Mouse (Mus musculus): ENCODE results near the gene Mindy3. TPM values are rescaled to one million over a fixed set of nuclear protein-coding genes. Genes with fewer than 3 reads are reported as not detected.
"Not testable (repeated sequence)": the region's sequence is repeated elsewhere in the genome, so short reads cannot be mapped to it uniquely, and the experiment has no call there.

Mindy3 gene
- polyA plus RNA-seq, 1 experiment from 2014 or later: 25.2 TPM

DNA sequence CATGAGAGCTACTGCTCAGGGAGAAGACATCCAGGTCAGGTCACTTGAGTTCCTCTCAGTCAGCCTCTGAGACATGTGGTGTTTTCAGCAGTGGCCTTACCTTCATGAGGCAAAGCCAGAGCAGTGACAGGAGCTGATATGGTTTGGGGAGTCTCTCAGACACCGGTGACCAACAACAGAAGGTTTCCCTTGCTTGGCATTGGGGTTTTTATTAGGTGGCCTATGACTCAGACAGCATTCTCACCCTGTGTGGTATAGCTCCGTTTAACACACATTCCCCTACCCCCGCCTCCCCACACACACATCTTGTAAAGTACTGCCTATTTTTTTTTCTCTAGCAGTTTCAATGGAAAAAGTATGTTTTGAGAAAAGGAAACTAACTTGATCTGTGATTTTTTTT is 5.1 kb upstream of the Mindy3 start:
- Histone ChIP-seq H3K27me3 (replicated peaks; ENCODE audit: control insufficient read depth, insufficient read depth, low read length) (no peaks in the 10 kb centered on the region), H3K9me3 (ENCODE audit: control insufficient read depth) (no peaks in the 10 kb centered on the region), H3K36me3 (ENCODE audit: control insufficient read depth, insufficient read depth) (no peaks in the 10 kb centered on the region), H3K9ac (ENCODE audit: low read depth, low read length) (no peak overlapping the region), H3K4me2 (replicated peaks; ENCODE audit: low read depth) (no peak overlapping the region), H3K27ac (ENCODE audit: low read depth, low read length) (no peak overlapping the region), H3K4me3 (ENCODE audit: low read depth, low read length) (no peak overlapping the region), H3K4me1 (replicated peaks; ENCODE audit: control insufficient read depth, insufficient read depth, low read length) (no peaks in the 10 kb centered on the region)
- no peak for ATAC-seq
- 59% methylated on average over 3 of the region's 3 CpGs for WGBS
- no peak for TF ChIP-seq CTCF (IDR thresholded peaks at IDR 0.05; ENCODE audit: low read depth)

DNA sequence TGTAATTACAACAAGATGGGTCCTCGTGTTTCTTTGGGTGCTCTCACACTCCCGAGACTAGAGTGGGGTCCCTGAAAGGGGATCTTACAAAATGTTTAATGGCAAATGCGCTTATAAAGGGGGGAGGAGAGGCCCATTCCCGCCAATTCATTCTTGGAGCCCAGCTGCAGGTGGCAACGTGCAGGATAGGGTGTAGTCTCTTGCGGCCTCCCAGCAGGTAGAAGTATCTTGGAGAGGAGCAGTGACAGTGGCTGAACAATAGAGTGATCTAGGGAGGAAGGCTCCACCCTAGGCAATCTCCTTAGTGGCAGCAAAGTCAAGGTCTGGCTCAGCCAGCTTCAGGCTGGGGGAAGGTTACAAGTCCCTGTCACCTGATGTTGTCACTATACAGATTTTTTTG is 4.2 kb upstream of the Mindy3 start:
- not testable (repeated sequence) for H3K36me3 ChIP-seq (ENCODE audit: control insufficient read depth, insufficient read depth); ATAC-seq; H3K9me3 ChIP-seq (ENCODE audit: control insufficient read depth); H3K27me3 ChIP-seq (replicated peaks; ENCODE audit: control insufficient read depth, insufficient read depth, low read length); H3K27ac ChIP-seq (ENCODE audit: low read depth, low read length); H3K4me3 ChIP-seq (ENCODE audit: low read depth, low read length); H3K4me2 ChIP-seq (replicated peaks; ENCODE audit: low read depth); H3K9ac ChIP-seq (ENCODE audit: low read depth, low read length); H3K4me1 ChIP-seq (replicated peaks; ENCODE audit: control insufficient read depth, insufficient read depth, low read length)
- 64% methylated on average over 6 of the region's 6 CpGs for WGBS

DNA sequence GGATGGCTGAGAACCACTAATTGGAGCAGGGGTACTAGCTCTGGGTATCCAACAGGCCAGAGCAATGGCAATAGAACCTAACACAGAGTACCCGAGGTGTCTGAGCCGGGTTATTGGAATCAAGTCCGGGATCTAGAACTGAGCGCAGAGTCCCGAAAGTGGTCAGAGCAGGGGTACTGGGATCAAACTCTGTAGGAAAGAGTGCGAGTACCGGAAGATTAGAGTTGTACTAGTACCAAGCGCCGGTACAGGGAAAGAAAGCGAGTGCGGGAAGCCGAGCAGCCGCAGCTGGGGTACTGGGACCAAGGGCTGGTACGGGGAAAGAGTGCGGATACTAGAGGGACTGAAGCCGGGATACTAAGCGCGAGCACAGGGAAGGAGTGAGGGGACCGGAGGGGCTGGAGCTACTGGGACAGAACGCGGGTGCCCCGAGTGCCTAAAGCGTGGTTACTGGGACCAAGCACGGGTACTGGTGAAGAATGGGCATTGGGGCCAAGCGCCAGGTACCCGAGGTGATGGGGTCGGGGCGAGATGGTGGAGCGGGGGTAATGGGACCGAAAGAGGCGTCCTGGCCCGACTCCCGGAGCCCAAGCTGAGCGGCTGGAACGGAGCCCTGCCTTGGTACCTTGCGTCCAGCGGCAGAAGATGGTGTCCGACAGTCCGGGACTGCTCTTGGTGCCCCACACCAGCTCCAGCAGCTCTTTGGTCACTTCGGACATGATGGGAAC is 572 bp downstream of the Mindy3 start:
- under 1% methylated on average over 40 of the region's 40 CpGs for WGBS
- Histone ChIP-seq H3K36me3 (ENCODE audit: control insufficient read depth, insufficient read depth) (no peaks in the 10 kb centered on the region), H3K9me3 (ENCODE audit: control insufficient read depth) (no peaks in the 10 kb centered on the region), H3K27me3 (replicated peaks; ENCODE audit: control insufficient read depth, insufficient read depth, low read length) (no peaks in the 10 kb centered on the region), H3K4me3 (ENCODE audit: low read depth, low read length) (peak overlapping the region; percentile 89), H3K4me1 (replicated peaks; ENCODE audit: control insufficient read depth, insufficient read depth, low read length) (0 out of 2 replicates have a peak, but pooled peaks cover 2% of the 10 kb centered on the region), H3K27ac (ENCODE audit: low read depth, low read length) (no peak overlapping the region), H3K9ac (ENCODE audit: low read depth, low read length) (peak overlapping the region; percentile 69), H3K4me2 (replicated peaks; ENCODE audit: low read depth) (peak overlapping the region; percentile 91)
- TF ChIP-seq CTCF (IDR thresholded peaks at IDR 0.05; ENCODE audit: low read depth): no peak
- ATAC-seq: peak; percentile 54

DNA sequence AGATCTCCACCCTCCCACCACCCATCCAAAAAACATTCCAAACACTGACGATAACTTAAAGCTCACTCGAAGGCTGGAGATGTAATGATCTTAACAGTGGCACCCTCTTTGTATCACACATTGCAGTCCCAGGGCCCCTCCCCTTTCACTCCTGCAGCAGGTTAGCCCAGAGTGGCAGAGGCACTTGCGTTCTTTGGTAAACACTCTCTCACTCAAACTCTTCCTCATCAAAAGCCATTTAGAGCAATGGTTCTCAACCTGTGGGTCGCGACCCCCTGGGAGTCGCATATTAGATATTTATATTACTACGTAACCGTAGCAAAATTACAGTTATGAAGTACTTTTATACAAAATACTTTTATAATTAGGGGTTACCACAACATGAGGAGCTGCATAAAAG is 1.1 kb downstream of the Mindy3 start:
- no peak for TF ChIP-seq CTCF (IDR thresholded peaks at IDR 0.05; ENCODE audit: low read depth)
- H3K4me1 ChIP-seq (replicated peaks; ENCODE audit: control insufficient read depth, insufficient read depth, low read length): 0 out of 2 replicates have a peak, but pooled peaks cover 2% of the 10 kb centered on the region
- peak overlapping the region; percentile 69; the same call in 1 of the 2 replicates for H3K9ac ChIP-seq (ENCODE audit: low read depth, low read length)
- H3K9me3 ChIP-seq (ENCODE audit: control insufficient read depth): no peaks in the 10 kb centered on the region
- peak overlapping the region; percentile 89 for H3K4me3 ChIP-seq (ENCODE audit: low read depth, low read length)
- 31% methylated on average over 8 of the region's 8 CpGs for WGBS
- ATAC-seq: no peak
- peak overlapping the region; percentile 91 for H3K4me2 ChIP-seq (replicated peaks; ENCODE audit: low read depth)
- H3K36me3 ChIP-seq (ENCODE audit: control insufficient read depth, insufficient read depth): no peaks in the 10 kb centered on the region
- no peak overlapping the region for H3K27ac ChIP-seq (ENCODE audit: low read depth, low read length)
- H3K27me3 ChIP-seq (replicated peaks; ENCODE audit: control insufficient read depth, insufficient read depth, low read length): no peaks in the 10 kb centered on the region

DNA sequence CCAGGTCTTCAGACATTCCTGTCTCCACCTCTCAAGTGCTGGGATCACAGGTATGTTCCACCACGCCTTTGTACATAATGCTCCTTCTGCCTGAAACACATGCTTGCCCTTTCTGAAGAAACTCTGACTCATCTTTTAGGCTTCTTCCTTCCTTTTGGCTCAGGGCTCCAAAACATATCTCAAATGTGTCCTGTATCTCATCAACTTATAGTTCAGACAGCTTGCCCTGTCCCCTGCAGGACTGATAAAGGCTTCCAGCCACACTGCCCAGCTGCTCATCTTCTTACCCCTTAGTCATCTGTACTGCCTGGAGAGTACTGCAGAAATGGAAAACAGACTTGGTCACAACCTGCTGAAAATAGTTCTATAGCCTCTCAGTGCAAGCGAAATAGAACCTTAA is 7.0 kb downstream of the Mindy3 start:
- Histone ChIP-seq H3K27ac (ENCODE audit: low read depth, low read length) (no peak overlapping the region), H3K4me3 (ENCODE audit: low read depth, low read length) (no peak overlapping the region), H3K4me2 (replicated peaks; ENCODE audit: low read depth) (no peak overlapping the region), H3K36me3 (ENCODE audit: control insufficient read depth, insufficient read depth) (no peaks in the 10 kb centered on the region), H3K27me3 (replicated peaks; ENCODE audit: control insufficient read depth, insufficient read depth, low read length) (no peaks in the 10 kb centered on the region), H3K4me1 (replicated peaks; ENCODE audit: control insufficient read depth, insufficient read depth, low read length) (0 out of 2 replicates have a peak, but pooled peaks cover 2% of the 10 kb centered on the region), H3K9me3 (ENCODE audit: control insufficient read depth) (no peaks in the 10 kb centered on the region), H3K9ac (ENCODE audit: low read depth, low read length) (no peak overlapping the region)
- no peak for ATAC-seq
- TF ChIP-seq CTCF (IDR thresholded peaks at IDR 0.05; ENCODE audit: low read depth): no peak
- WGBS: 90% methylated on average over 2 of the region's 2 CpGs

DNA sequence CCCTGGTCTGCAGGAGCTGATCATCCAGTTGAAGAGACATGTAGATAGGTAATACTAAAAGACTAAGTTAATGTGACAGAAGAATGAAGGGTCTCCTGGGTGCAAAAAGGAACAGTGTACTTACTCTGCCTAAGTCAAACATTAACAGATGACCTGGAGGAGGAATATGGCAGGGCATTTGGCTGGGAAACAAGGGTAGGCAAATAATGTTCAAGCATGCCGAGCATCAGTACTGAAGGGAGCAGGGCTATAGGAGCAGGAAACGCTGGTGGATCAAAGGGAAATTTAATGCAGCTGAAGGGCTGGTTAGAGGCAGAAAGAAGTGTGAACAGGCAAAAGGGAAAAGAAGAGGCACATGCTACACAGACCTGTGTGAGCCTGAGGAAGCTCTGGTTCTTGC is 8.1 kb downstream of the Mindy3 start:
- no peak for TF ChIP-seq CTCF (IDR thresholded peaks at IDR 0.05; ENCODE audit: low read depth)
- no peak overlapping the region for H3K4me2 ChIP-seq (replicated peaks; ENCODE audit: low read depth)
- no peak for ATAC-seq
- H3K4me3 ChIP-seq (ENCODE audit: low read depth, low read length): no peak overlapping the region
- no peak overlapping the region for H3K27ac ChIP-seq (ENCODE audit: low read depth, low read length)
- H3K27me3 ChIP-seq (replicated peaks; ENCODE audit: control insufficient read depth, insufficient read depth, low read length): no peaks in the 10 kb centered on the region
- no peaks in the 10 kb centered on the region for H3K36me3 ChIP-seq (ENCODE audit: control insufficient read depth, insufficient read depth)
- 17% methylated on average over 2 of the region's 2 CpGs for WGBS
- H3K4me1 ChIP-seq (replicated peaks; ENCODE audit: control insufficient read depth, insufficient read depth, low read length): no peaks in the 10 kb centered on the region
- H3K9ac ChIP-seq (ENCODE audit: low read depth, low read length): no peak overlapping the region
- no peaks in the 10 kb centered on the region for H3K9me3 ChIP-seq (ENCODE audit: control insufficient read depth)

All from intestine, postnatal 0 days (tissue).